Mouse (Mus musculus) heart, embryonic 11.5 days (tissue): Measurements from ENCODE around the gene Atp6v0d1. TPM values are rescaled to one million over a fixed set of nuclear protein-coding genes. Genes with fewer than 3 reads are reported as not detected.
"Not testable (repeated sequence)": the region's sequence is repeated elsewhere in the genome, so short reads cannot be mapped to it uniquely, and the experiment has no call there.

Experiments
- ATAC-seq: fragments of 200-750 bp; cut with Nextera tagmentation; replicated peaks from 2 replicates; pipeline ENCODE4 v1.8.0; 2017; ENCODE audit warnings: moderate library complexity; ENCODE audit not compliant: insufficient number of reproducible peaks, low FRiP score, low TSS enrichment
- H3K27ac ChIP-seq: fragments of 300-500 bp; sonication (generic); 2 replicates; pipeline ENCODE4 v1.5.1; 2014; ENCODE audit warnings: mild to moderate bottlenecking, low read depth, low read length
- H3K27me3 ChIP-seq: fragments of 300-500 bp; sonication (generic); 2 replicates; pipeline ENCODE4 v1.6.1; 2014; ENCODE audit warnings: mild to moderate bottlenecking, low read length, mixed read lengths; ENCODE audit not compliant: control insufficient read depth, insufficient read depth
- H3K36me3 ChIP-seq: fragments of 300-500 bp; sonication (generic); 2 replicates; pipeline ENCODE4 v1.6.1; 2014; ENCODE audit warnings: mild to moderate bottlenecking, low read length, moderate library complexity, mixed read lengths; ENCODE audit not compliant: control insufficient read depth, insufficient read depth
- H3K4me1 ChIP-seq: fragments of 300-500 bp; sonication (generic); 2 replicates; pipeline ENCODE4 v1.6.1; 2014; ENCODE audit warnings: low read length; ENCODE audit not compliant: control insufficient read depth, insufficient read depth
- H3K4me2 ChIP-seq: fragments of 300-500 bp; sonication (generic); 2 replicates; pipeline ENCODE4 v1.6.1; 2014; ENCODE audit warnings: mild to moderate bottlenecking, moderate library complexity
- H3K4me3 ChIP-seq: fragments of 300-500 bp; sonication (generic); 2 replicates; pipeline ENCODE4 v1.5.1; 2014; ENCODE audit warnings: low read depth, low read length
- H3K9ac ChIP-seq: fragments of 300-500 bp; sonication (generic); 2 replicates; pipeline ENCODE4 v1.6.1; 2014; ENCODE audit warnings: mild to moderate bottlenecking, low read depth, low read length, moderate library complexity
- H3K9me3 ChIP-seq: fragments of 300-500 bp; sonication (generic); replicated peaks from 2 replicates; pipeline ENCODE4 v1.6.1; 2016; ENCODE audit warnings: low read length; ENCODE audit not compliant: control insufficient read depth
- WGBS: fragments of 180-500 bp; shearing (Covaris S2); extraction: QIAGEN DNeasy Blood & Tissue Kit; methylation state at CpG from one replicate; pipeline ENCODE4 v1.1.7; 2014; ENCODE audit not compliant: insufficient replicate concordance; 5-methylcytosine and 5-hydroxymethylcytosine counted together
- polyA plus RNA-seq: library from polyadenylated mRNA; unstranded; fragments of >200 nt; fragmentation: Nextera tagmentation; extraction: Ambion mirVana; gene quantifications from 2 replicates; pipeline ENCODE4 v1.2.1, GENCODE M21; 2014

The Atp6v0d1 gene
- polyA plus RNA-seq, 1 experiment from 2014 or later, result 80.7 TPM

- no peak for ATAC-seq
- Histone ChIP-seq H3K9me3 (no peaks in the 10 kb centered on the region), H3K27ac (no peak overlapping the region), H3K9ac (peak overlapping the region; percentile 77), H3K4me1 (peaks cover 6% of the 10 kb centered on the region), H3K36me3 (no peaks in the 10 kb centered on the region), H3K27me3 (no peaks in the 10 kb centered on the region), H3K4me3 (peak overlapping the region; percentile 93), H3K4me2 (peak overlapping the region; percentile 95)
- WGBS, result 26% methylated on average over 27 of the region's 27 CpGs
Measured at GRCm38 (mm10) chr8:105566703-105567595, 1.1 kb upstream of the Atp6v0d1 start.

GRCm38 (mm10) chr8:105565401-105565881 is 406 bp downstream of the Atp6v0d1 start:
- Histone ChIP-seq H3K9me3 (no peaks in the 10 kb centered on the region), H3K36me3 (no peaks in the 10 kb centered on the region), H3K4me1 (peaks cover 6% of the 10 kb centered on the region), H3K27ac (peak overlapping the region; percentile 46), H3K27me3 (no peaks in the 10 kb centered on the region), H3K4me2 (peak overlapping the region; percentile 95), H3K9ac (peak overlapping the region; percentile 88), H3K4me3 (peak overlapping the region; percentile 93)
- WGBS, result 1% methylated on average over 31 of the region's 31 CpGs
- peak; percentile 69 for ATAC-seq

DNA sequence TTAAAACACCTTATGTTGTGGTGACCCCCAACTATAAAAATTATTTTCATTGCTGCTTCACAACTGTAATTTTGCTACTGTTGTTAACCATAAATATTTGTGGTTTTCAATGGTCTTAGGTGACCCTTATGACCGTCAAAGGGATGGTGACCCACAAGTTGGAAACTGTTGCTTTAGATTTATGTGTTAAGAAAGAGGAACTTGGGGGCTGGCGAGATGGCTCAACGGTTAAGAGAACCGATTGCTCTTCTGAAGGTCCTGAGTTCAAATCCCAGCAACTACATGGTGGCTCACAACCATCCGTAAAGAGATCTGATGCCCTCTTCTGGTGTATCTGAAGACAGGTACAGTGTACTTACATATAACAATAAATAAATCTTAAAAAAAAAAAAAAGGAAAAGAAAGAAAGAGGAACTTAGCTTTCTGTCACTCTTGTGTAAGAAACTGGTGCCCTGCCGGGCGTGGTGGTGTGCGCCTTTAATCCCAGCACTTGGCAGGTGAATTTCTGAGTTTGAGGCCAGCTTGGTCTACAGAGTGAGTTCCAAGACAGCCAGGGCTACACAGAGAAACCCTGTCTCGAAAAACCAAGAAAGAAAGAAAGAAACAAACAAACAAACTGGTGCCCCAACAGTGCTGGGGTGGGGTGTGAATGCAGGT is 1.1 kb downstream of the Atp6v0d1 start:
- not testable (repeated sequence) for H3K9me3 ChIP-seq, H3K27me3 ChIP-seq, H3K27ac ChIP-seq, H3K36me3 ChIP-seq, ATAC-seq, H3K4me1 ChIP-seq
- WGBS, result 77% methylated on average over 9 of the region's 9 CpGs
- Histone ChIP-seq H3K4me2 (peak overlapping the region; percentile 95), H3K9ac (peak overlapping the region; percentile 88), H3K4me3 (peak overlapping the region; percentile 93)

- H3K27me3 ChIP-seq, result no peaks in the 10 kb centered on the region
- ATAC-seq, result no peak
- H3K9me3 ChIP-seq, result no peaks in the 10 kb centered on the region
- H3K4me1 ChIP-seq, result peaks cover 6% of the 10 kb centered on the region
- no peaks in the 10 kb centered on the region; the same call in 1 of the 2 replicates for H3K36me3 ChIP-seq
- H3K4me2 ChIP-seq, result no peak overlapping the region
- no peak overlapping the region for H3K4me3 ChIP-seq
- H3K9ac ChIP-seq, result no peak overlapping the region
- H3K27ac ChIP-seq, result no peak overlapping the region
- 79% methylated on average over 1 of the region's 1 CpGs for WGBS
Measured at GRCm38 (mm10) chr8:105563871-105564270, 2.0 kb downstream of the Atp6v0d1 start.

- Histone ChIP-seq H3K27me3 (no peaks in the 10 kb centered on the region), H3K27ac (no peak overlapping the region), H3K9me3 (no peaks in the 10 kb centered on the region), H3K36me3 (no peaks in the 10 kb centered on the region; the same call in 1 of the 2 replicates), H3K4me1 (peaks cover 6% of the 10 kb centered on the region), H3K4me3 (no peak overlapping the region), H3K9ac (no peak overlapping the region), H3K4me2 (no peak overlapping the region)
- no peak for ATAC-seq
- WGBS, result 88% methylated on average over 3 of the region's 3 CpGs
Measured at GRCm38 (mm10) chr8:105562863-105563262, 3.0 kb downstream of the Atp6v0d1 start.

DNA sequence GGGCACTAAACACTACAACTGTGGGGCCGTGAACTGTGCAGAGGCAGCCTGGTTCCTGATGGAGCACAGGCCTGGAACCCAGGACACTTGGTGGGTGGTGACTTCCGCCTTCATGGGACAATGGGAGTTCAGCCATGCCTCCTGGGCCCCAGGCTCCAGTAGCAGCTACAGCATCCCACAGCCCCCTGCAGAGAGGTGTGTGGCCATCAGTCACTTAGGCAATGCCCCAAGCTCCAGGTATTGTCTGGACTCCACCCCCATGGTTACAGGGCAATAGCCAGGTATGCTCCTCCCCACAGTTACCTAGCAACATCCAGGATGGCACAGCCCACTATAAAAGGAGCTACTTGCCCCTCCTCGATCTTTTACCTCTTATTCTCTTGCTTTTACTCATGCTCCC is 10.6 kb downstream of the Atp6v0d1 start:
- WGBS, result 75% methylated on average over 3 of the region's 3 CpGs
- Histone ChIP-seq H3K9me3 (no peaks in the 10 kb centered on the region), H3K4me3 (no peak overlapping the region), H3K27me3 (no peaks in the 10 kb centered on the region), H3K27ac (no peak overlapping the region), H3K4me2 (no peak overlapping the region), H3K4me1 (no peaks in the 10 kb centered on the region), H3K36me3 (no peaks in the 10 kb centered on the region; the same call in 1 of the 2 replicates), H3K9ac (no peak overlapping the region)
- ATAC-seq, result no peak

- no peak overlapping the region for H3K4me3 ChIP-seq
Measured at GRCm38 (mm10) chr8:105554087-105554486, 11.8 kb downstream of the Atp6v0d1 start.

DNA sequence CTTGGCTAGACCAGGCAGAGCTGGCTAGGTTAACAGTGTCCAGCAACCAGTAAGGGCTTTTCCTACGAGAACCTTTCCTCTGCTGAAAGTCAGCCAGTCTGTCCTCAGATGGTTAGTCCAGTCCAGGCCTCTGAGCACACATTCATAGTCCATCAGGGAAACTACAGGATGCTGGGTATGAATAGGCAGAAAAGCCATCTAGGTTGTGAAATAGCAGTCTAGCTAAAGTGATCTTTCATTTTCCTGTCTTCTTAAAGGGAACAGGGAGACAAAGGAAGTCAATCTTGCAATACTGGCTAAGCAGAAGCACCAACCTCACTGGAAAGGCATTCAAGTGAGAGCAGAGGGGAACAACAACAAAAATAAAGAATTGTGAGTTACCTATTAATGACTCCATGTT is 13.0 kb downstream of the Atp6v0d1 start:
- Histone ChIP-seq H3K9me3 (no peaks in the 10 kb centered on the region), H3K27me3 (no peaks in the 10 kb centered on the region), H3K4me1 (no peaks in the 10 kb centered on the region), H3K36me3 (no peaks in the 10 kb centered on the region), H3K27ac (no peak overlapping the region), H3K9ac (no peak overlapping the region), H3K4me2 (no peak overlapping the region), H3K4me3 (no peak overlapping the region)
- no peak for ATAC-seq
- WGBS, result 79% methylated on average over 1 of the region's 1 CpGs

More at GRCm38 (mm10) chr8:105554087-105554486, 11.8 kb downstream of the Atp6v0d1 start:
- Histone ChIP-seq H3K9ac (no peak overlapping the region), H3K4me1 (no peaks in the 10 kb centered on the region), H3K27ac (no peak overlapping the region), H3K27me3 (no peaks in the 10 kb centered on the region), H3K9me3 (no peaks in the 10 kb centered on the region), H3K36me3 (no peaks in the 10 kb centered on the region; the same call in 1 of the 2 replicates), H3K4me2 (no peak overlapping the region)
- 0 out of 2 replicates have a peak, but pooled peaks have one; percentile 46 for ATAC-seq
